Mouse (Mus musculus) cerebellum, adult 8-10 months (tissue): ENCODE measurements around the gene Vps4b.
A peak's percentile ranks its signal among the peaks of the same experiment; 100 is the strongest.
"Not testable (repeated sequence)": the region's sequence is repeated elsewhere in the genome, so short reads cannot be mapped to it uniquely, and the experiment has no call there.

Source experiments
- DNase-seq: peaks from one replicate; pipeline ENCODE4 v3.0.0; 2022

Vps4b gene

DNA sequence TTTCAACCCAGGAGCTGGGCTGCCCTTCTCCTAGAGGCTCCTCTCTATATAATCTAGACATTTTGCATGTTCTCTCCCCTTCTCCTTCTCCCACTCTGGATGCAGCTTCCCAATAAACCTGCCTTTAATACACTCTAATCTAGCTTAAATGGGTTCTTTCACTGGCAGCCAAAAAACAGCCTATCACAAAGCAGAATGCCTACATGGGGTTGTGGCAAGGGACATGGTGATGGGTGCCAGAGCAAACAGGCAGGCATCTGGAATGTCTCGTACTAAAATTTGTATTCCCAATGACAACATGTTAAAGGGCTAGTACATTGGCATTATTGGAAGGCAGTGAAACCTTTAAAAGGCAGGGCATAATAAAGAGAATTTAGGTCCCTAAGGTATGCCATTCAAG lies 45.9 kb downstream of the Vps4b start:
- DNase-seq = no peak

DNA sequence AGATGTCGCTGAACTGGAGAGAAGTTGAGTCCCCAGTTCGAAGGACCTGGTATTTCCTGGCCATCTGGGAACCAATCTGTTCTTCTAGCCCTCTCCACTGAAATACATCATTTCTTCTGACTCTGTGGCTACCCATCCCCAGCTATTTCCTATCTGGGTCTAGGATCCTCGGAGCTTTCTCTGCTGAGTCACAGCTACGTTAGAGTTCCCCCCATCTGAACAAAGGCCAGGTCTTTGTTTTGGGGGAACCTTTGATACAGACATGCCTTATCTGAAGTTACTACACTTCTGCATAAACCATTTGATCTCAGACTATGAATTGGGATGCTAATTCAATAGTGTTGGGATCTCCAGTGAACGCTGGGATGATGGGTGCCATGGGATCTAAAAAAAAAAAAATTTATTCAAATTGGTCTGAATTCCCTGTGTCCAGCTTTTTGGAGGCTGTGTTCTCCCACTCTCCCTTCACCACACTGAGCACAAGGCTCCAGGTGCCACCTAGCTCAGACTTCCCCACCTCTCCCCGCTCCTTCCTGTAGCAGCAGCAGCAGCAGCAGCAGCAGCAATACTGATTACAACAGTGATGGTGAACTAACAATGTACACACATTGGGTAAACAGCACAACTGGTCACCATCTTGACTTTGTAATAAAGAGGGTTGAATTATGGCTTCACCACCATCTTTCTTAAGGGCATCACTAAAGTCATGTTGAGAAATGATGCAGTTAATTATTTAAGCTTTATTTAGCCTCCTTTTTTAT lies 47.8 kb downstream of the Vps4b start:
- DNase-seq = no peak

DNA sequence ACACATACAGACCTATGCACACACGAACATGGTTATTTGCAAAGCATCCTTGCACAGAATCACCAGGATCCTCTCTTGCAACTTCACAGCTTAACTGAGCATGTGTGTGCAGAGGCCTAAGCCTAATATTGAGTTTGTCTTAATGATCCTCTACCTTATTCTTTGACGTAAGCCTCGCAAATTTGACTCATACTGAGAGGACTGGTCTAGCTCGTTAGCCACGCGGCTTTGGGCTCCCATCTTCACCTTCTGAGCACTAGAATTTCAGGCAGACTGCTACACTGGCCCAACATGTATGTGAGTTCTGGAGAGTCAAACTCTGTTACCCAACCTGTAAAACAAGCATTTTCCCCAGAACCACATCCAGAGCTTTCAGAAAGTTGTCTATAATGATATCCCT lies 53.5 kb downstream of the Vps4b start:
- no peak for DNase-seq

DNA sequence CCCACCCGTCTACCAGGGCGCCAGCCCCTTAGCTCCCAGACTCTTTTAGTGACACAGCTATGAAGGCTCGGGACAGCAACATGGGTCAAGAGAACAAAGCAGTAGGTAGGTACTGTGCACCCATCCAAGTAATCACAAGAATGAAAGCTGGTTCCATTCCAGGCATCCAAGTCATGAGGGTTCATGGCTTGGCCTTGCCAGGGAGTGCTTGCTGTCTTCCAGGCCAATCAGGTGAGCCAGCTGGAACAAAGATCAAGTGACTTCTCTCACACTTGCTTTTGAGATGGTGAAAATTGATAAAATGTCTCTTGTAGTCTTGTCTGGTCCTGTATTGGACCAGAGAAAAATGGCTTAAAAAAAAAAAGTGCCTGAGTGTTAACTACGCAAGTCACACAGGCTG lies 55.8 kb downstream of the Vps4b start:
- no peak for DNase-seq

DNA sequence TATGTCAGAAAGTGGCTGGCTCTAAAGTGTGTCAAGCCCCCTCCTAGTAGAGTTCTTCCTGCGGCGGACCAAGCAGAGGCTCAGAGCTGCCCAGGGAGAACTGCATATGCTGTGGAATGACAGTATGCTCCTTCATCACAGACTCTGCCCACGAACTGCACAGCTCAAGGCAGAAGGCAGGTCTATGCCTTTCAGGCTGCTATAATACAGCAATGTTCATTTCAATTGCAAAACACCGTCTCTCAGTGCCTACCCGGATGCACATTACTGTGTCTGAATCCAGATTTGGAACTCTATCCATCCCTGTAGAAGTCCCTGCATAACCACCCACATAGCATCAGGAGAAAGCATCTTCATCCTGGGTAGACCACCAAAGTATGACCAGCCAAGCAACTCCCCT lies 56.7 kb downstream of the Vps4b start:
- no peak for DNase-seq

DNA sequence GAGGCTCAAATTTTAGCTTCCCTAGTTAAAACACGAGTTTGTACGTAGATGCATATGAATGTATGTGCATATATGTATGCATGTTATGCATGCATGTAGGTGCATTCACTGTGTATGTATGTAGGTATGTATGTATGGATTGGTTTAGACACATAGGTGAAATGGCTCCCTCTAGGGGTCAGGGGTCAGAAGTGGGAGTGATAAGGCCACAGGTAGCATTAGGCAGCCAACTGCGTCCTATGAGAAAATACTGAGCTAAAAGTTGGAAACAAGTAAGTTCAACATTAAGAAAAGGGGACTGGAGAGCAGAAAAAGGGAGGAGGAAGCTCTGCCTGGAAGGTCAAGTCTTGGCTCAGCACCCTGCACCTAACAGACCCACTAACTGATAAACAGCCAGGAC lies 58.4 kb downstream of the Vps4b start:
- DNase-seq = no peak

DNA sequence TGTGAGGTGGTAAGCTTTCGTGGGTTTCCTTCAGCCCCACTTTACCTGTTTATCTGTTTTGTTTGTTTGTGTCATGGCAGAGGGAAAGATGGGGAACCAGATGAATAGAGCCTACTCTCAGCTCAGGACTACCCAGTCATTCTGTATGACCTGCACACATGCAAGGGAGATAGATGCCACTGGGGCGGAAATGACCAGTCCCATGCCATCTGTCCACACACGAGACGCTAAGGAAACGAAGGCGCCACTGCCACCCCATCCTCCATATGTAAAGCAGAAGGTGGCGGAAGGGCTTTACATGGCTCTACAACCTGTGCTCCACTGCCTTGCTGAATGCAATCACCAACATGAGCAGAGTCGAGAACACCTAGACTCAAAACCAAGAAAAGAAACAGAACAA lies 60.3 kb downstream of the Vps4b start:
- no peak for DNase-seq

DNA sequence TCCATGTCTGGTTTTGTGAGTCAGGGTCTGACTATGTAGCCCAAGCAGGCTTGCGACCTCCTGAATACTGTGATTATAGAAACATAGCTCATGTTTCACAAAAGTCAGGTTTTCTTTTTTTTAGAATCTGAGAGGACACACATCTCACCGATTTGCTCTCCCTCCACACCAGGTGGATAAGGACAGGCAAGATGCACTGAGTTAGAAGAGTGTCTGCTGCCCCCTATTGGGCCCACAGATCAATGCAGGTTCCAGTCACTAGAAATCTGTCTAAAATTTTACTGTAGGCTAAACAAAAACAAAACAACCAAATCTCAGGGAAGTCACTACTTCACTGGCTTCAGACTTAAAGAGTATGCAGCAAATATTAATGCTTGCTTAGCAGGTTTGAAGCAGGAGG lies 60.9 kb downstream of the Vps4b start:
- peak; percentile 61 for DNase-seq

DNA sequence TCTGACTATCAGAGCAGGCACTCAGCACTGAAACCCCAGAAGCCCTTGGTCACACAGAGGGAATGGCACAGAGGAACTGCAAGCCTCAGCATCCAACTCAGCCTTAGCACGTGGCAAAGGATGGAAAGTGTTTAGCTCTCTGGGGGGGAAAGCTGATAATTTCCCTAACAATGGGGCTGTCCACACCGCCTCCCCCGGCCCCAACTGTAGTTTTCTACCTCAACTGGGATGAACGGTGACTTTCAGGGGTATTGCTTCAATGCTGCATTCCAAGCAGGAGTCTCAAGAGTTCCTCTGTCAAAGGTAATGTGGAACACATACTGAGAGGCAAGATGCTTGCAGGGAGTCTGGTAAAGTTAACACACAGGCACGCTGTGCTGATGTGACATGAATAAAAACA lies 74.5 kb downstream of the Vps4b start:
- no peak for DNase-seq

DNA sequence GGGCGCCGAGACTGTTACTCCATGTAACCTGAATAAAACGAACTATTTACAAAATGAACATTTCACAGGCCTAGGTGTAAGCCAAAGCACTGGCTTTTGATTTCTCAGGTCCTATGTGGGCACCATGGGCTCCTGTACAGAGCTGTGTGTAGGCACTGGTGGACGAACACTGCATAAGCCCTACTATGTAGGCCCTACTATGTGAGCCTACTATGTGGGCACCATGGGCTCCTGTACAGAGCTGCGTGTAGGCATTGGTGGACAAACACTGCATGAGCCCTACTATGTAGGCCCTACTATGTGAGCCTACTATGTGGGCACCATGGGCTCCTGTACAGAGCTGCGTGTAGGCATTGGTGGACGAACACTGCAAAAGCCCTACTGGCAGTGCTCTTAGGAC lies 78.8 kb downstream of the Vps4b start:
- not testable (repeated sequence) for DNase-seq

DNA sequence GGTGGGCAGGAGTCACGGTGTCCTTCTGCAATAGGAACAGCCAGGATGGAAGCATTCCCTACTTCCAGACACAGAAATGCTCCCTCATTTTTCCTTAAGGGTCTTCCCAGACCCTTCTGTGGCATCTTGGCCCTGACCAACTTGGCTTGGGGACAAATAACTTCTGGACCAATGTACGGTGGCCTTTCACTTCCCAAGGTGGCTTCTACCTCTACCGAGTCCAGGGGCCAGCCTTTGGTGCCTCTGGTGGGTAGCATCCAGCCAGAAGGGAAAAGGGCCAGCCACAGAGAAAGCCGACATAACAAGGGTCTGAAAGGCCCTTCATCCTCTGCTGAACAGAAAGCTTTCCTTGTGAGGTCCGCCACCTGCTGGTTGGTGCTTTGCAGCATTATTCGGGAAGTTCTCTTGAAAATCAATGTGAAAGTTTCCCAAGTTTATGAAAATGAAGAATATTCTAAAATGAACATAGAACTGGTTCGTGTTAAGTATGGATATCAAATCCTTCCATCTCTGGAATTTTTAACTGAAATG lies 79.4 kb downstream of the Vps4b start:
- peak; percentile 52 for DNase-seq

DNA sequence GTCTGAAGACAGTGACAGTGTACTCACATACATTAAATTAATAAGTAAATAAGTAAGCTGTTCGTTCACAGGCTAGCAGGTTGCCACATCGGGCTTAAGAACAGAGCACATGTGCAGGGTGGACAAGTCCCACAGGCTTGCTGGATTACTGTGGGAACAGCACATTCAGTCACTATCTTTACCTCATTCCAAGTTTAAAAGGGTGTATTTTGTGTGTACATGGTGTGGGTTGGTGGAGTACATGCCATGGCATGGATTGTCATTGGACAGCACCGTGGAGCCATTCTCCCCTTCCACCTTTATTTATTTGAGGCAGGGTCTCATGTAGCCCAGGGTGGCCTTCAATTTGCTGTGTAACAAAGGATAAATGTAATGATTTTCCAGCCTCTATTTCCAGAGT lies 80.4 kb downstream of the Vps4b start:
- no peak for DNase-seq

DNA sequence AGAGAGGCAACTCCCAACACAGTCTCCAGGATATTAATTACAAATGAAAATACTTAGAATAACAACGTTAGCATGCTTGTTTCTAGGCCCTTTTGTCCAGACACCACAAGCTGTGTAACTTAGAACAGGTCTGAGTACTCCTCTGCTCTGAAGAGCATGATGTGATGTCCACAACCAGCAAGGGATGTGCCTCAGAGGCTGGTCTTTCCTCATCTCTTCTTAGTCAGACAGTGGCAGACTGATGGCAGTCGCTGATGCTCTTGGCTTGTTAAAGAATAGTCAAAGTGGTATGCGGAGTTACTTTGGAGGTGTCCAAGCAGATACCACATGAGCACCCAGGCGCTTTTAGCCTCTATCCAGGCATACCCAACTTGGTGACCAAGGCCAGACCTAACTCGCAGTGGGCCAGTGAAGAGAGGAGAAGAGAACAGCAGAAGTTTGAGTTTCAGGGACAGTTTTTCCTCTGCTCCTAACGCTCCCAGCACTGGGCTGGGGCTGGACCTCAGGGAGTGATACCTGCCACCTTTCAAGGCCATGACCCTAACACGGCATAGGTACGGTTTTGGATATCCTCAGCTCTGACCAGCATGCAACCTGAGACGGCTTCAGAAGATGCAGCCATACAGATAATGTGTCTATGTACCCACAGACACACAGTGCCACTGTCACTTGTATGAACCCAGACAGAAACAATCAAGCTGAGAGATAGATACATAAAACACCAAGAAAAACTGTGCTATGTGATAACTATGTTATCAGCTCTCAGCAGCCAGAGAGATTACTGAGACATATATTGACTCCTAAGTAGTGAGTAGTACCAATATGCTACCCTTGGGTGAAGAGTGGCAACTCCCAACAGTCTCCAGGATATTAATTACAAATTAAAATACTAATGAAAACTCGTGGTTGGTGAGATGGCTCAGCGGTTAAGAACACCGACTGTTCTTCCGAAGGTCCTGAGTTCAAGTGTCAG lies 81.1 kb downstream of the Vps4b start:
- DNase-seq = no peak

DNA sequence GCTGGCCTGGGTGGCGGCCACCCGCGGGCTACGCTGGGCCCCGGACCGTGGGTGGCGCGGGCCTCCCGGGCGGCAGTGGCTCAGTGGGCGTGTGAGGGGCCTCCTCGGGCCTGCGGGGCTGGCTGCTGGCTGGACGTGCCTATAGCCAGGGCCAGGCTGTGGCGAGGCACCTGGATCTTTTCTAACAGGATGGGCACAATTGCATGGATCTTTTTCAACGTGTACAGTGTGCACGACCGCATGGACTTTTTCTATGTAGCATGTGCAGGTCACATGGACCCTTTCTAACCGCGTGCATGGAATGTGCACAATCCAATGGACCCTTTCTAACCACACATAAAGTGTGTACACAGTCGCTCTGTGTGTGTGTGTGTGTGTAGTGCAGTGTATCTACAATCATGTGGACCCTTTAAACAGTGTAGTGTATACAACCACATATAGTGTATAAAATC lies 82.0 kb downstream of the Vps4b start:
- no peak for DNase-seq
